Mouse (Mus musculus): ENCODE data around the gene Csnk2a1.

DNA sequence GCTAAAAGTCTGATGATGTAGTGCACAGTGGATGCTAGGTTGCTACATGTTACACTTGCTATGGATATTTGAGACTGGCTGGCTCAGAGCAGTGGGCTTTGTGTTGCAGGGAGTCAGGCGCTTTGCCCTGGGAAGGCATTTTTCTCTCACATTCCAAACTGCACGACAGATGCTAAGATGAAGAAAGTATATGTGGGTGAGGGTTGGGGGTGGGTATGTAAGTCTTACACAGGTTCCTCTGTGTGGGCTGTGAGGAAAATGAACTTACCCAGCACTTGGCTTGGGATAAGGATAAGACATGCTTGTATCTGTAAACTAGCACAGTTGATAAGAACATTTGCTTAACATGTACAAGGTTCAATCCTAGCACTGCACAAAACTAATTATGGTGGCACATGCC lies 76.2 kb downstream of the Csnk2a1 start:
- TF ChIP-seq CTCF (IDR thresholded peaks at IDR 0.05 in 2 of 3, conservative IDR thresholded peaks at IDR 0.05 in 1 of 3; ENCODE audit: control insufficient read depth in 1 of 3, insufficient read depth in 1 of 3, low read depth in 2 of 3, low read length in 3 of 3, poor library complexity in 1 of 3, severe bottlenecking in 1 of 3) (no peak), MAX (IDR thresholded peaks at IDR 0.05; ENCODE audit: low read length) (no peak), RAD21 (IDR thresholded peaks at IDR 0.05; ENCODE audit: low read depth, low read length) (no peak), POLR2AphosphoS5 (IDR thresholded peaks at IDR 0.05; ENCODE audit: borderline replicate concordance, low read depth, low read length) (no peak), MEF2A (IDR thresholded peaks at IDR 0.05; ENCODE audit: extremely low read depth, insufficient replicate concordance, low read depth, low read length, poor library complexity, severe bottlenecking) (no peak), CHD2 (IDR thresholded peaks at IDR 0.05; ENCODE audit: low read length) (no peak), MXI1 (IDR thresholded peaks at IDR 0.05; ENCODE audit: low read depth, low read length) (no peak), MYC (IDR thresholded peaks at IDR 0.05; ENCODE audit: low read depth, low read length) (no peak), ZC3H11A (IDR thresholded peaks at IDR 0.05; ENCODE audit: low read depth, low read length) (no peak), RCOR1 (IDR thresholded peaks at IDR 0.05; ENCODE audit: low read depth, low read length) (no peak)

All from MEL (cell line).